Mouse (Mus musculus): ENCODE results near the gene Dync1h1. TPM values are rescaled to one million over a fixed set of nuclear protein-coding genes. Genes with fewer than 3 reads are reported as not detected.
"Not testable (repeated sequence)": the region's sequence is repeated elsewhere in the genome, so short reads cannot be mapped to it uniquely, and the experiment has no call there.

The Dync1h1 gene
- total RNA-seq, 2 experiments from 2014 or later = 102 to 121 TPM

- DNase-seq (ENCODE audit: low spot score in 2 of 2) = no peak
Observed at GRCm38 (mm10) chr12:110606161-110606560, 4.9 kb downstream of the Dync1h1 start.

- no peak for DNase-seq (ENCODE audit: low spot score in 2 of 2)
Observed at GRCm38 (mm10) chr12:110606676-110607075, 5.4 kb downstream of the Dync1h1 start.

DNA sequence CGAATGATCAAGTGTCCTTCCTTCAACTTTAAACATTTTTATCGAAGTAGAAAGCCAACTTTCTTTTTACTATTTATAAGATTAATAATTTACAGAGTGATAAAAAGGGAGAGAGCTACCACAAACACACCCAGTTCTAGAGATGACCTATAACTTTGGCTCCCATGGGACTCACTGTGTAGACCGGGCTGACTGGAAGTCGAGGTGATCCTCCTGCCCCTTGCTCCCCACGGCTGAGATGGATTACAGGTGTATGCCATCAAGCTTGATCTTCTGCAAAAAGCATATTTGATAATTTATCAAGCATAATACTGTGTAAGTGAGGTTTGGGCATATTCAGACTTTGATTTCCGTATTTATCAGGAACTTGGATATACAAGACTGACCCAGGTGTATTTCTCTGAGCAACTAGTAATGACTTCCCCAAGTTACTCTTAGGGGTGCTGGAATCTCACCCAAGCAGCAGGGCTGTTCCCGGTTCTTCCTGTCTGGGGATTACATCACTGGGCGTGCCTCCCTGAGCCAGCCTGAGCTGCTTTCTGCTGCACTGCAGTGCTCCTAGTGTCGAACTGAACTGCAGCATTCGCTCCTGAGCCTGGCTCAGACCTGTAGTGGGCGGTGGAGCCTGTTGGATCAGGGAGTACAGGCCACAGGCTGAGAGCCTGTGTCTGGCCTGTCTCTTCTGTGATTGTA is 7.4 kb downstream of the Dync1h1 start:
- peak; percentile 33 to 64 for DNase-seq (ENCODE audit: low spot score in 2 of 2)

DNA sequence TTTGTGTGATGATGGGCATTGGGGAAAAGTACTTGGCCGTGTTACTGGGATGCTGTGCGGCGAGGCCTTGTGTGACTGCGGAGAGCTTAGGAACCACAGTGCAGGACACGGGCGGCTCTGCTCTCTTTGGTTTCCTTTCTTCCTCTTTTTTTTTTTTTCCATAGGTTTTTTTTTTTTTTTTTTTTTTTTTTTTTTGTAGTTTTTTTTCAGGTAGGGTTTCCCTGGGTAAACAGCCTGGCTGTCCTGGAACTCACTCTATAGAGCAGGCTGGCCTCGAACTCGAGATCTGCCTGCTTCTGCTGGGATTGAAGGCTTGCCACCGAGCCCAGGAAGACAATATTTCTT is 7.9 kb downstream of the Dync1h1 start:
- DNase-seq (ENCODE audit: low spot score in 2 of 2) = no peak

DNA sequence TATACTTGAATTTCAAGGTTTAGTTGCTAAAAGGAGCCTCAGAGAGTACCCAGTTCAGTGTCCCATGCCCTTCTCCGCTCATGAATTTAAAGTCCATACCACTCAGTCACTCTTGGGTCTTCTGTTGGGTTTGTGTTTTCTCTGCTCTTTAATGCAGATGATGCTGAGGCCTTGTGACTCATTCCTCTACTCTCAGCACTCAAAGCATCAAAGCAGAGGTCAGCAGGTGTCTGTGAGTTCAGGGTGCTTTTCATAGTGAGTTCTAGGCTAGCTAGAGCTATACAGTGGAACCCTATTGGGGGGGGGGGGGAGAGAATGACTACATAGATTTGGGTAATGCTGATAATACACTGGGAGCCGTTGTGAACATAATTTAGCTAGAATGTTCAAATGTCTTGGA is 9.5 kb downstream of the Dync1h1 start:
- no peak for DNase-seq (ENCODE audit: low spot score in 2 of 2)

GRCm38 (mm10) chr12:110630056-110630455 is 28.8 kb downstream of the Dync1h1 start:
- no peak for DNase-seq (ENCODE audit: low spot score in 2 of 2)

DNA sequence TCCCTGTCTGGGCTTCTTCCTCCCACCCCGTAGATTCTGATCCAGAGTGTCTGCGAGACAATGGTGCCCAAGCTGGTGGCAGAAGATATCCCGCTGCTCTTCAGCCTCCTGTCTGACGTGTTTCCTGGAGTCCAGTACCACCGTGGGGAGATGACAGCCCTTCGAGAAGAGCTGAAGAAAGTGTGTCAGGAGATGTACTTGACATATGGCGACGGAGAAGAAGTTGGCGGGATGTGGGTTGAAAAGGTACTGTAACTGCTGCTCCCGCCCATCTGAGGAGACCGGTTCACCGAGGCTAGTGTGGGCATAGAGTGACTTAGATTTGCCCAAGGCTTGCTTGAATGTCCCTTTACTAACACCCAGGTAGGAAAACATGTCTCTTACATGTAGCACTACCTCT is 35.0 kb downstream of the Dync1h1 start:
- DNase-seq (ENCODE audit: low spot score in 2 of 2) = no peak

DNA sequence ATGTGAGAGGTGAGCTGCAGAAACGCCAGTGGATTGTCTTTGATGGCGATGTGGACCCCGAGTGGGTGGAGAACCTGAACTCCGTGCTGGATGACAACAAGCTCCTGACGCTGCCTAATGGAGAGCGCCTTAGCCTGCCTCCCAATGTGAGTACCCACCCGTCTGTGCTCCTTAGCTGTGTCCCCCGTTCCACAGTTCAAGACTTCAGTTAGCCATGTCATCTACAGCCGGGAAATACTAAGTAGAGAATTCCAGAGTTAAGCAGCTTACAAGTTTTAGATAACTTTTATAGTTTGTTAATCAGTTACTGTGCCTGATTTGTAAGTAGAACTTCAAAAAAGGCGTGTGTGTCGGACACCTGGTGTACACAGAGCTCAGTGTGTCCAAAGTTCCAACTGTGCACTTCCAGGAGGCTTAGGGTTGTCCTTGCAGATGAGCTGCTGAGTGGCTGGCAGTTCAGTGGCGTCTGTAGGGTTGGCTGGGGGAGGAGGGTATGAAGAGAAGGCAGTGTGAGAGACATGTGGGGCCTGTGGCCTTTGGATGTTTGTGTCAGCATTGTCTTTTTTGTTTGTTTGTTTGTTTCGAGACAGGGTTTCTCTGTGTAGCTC is 36.4 kb downstream of the Dync1h1 start:
- DNase-seq (ENCODE audit: low spot score in 2 of 2) = no peak

DNA sequence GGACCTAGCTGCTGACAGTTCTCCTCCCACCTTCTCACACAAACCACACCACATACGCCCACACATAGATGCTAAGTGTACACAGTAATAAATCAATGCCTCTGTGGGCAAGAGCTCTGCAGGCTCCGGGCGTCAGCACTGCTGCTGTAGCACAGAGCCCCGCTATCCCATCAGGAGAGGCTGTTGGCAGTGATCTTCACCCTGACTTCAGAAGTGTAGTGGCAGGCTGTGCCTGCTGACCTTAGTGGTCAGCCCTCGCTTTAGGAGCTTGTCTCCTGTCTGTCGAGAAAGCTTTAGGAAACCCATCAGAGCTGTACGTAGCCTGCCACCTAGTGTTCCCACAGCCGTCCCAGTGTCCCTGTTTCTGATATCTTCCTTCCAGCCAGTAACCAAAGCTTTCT is 49.0 kb downstream of the Dync1h1 start:
- no peak for DNase-seq (ENCODE audit: low spot score in 2 of 2)

DNA sequence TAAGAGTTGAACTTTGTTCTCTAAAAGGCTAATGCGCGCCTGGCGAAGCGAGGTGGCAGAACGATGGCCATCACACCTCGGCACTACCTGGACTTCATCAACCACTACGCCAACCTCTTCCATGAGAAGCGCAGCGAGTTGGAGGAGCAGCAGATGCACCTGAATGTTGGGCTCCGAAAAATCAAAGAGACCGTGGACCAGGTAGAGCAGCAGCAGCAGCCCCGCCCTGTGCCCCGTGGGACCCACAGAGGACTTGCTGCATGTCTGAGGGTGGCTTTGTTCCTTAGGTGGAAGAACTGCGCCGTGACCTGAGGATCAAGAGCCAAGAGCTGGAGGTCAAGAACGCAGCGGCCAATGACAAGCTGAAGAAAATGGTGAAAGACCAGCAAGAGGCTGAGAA is 50.2 kb downstream of the Dync1h1 start:
- DNase-seq (ENCODE audit: low spot score in 2 of 2) = no peak

- no peak for DNase-seq (ENCODE audit: low spot score in 2 of 2)
Observed at GRCm38 (mm10) chr12:110661746-110662145, 60.5 kb downstream of the Dync1h1 start.

DNA sequence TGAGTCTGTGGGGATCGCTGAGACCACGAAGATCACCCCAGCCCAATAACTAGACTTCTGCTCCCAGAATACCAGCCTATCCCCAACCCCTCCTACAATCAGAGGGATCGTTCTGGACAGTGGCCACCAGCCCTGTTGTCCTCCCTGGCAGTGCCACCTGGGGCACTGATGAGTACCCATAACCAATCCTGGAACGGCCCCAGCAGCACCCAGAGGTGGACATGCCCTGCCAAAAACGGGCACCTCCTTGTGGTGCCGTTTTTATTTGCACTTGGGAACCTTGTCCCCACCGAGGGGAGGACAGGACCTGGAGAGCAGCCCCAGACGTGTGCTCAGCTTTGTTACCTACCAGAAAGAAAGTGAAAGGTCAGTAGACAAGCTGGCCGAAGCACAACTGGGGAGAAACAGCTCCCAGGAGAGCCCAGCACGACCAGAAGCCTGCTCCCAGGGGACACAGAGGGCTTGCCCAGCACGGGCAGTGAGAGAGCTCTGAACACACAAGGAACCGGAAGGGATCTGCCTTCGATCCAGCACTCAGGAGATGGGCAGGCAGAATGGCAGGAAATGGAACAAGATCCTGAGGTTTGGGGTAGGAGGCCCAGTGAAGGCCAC is 66.3 kb downstream of the Dync1h1 start:
- no peak for DNase-seq (ENCODE audit: low spot score in 2 of 2)

DNA sequence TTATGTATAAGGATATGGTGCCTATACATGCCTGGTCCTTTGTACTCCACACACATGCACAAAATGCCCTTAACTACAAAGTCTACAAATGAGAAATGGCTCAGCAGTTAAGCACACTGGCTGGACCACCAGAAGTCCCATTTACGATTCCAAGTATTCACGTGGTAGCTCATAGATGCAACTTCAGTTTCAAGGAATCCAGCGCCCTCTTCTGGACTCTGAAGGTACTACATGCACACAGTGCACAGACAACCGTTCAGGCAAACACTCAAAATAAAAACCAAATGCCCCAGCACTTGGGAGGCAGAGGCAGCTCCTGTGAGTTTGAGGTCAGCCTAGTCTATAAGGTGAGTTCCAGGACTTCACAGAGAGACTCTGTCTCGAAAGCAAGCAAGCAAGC is 73.0 kb downstream of the Dync1h1 start:
- no peak for DNase-seq (ENCODE audit: low spot score in 2 of 2)

DNA sequence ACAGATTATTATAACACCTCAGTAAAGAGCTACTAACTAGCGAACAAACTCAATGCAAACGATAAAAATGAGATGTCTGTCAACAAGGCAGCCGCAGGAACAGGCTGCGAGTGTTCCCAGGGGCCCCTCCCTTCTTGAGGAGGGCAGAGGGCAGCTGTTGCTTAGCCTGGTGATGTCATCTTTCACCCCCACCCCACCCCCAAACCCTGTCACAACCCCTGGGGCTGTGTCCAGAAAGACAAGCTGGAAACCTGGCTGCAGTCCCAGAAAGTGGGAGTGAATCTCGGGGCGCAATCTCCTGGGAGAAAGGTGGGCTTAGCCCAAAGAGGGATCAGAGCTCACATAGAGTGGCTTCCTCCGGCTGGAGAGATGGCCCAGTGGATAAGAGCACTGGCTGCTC is 79.9 kb downstream of the Dync1h1 start:
- DNase-seq (ENCODE audit: low spot score in 2 of 2) = no peak

DNA sequence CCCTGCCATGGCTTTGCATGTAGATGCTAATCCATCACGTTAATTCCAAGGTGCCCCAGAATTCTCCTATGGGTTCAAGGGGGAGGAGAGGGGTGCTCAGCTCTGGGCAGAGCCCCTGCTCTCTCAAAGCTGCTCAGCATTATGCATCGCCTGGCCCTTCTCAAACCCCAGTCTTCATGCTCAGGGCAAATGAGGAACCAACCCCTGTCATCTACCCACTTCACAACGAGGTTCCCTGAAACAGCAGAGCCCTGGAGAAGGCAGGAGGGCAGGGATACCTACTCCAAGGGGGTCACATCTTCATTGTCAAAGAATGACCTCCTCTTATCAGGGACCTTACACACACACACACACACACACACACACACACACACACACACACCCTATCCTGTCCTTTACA is 80.6 kb downstream of the Dync1h1 start:
- no peak for DNase-seq (ENCODE audit: low spot score in 2 of 2)

GRCm38 (mm10) chr12:110682561-110683299 is 81.5 kb downstream of the Dync1h1 start, which contains the start of gene 1700001K19Rik:
Gene 1700001K19Rik (minus strand): TSS chr12:110682619.
- no peak for DNase-seq (ENCODE audit: low spot score in 2 of 2)

DNA sequence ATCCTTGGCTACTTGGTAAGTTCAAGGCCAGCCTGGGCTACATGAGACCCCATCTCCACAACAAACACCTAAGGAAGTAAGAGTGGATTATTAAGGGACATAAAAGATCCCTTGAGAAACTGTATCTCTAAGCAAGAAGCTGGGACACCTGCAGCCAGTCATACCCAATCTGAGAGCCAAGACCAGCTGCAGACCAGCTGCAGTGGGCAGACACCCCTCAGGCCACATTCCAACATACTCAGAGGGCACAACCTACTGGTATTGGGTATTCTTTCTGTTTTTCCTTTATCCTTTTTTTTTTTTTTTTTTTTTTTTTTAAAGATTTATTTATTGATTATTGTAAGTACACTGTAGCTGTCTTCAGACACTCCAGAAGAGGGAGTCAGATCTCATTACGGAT is 82.3 kb downstream of the Dync1h1 start:
- no peak for DNase-seq (ENCODE audit: low spot score in 2 of 2)

- no peak for DNase-seq (ENCODE audit: low spot score in 2 of 2)
Observed at GRCm38 (mm10) chr12:110687894-110688734, 86.9 kb downstream of the Dync1h1 start.

DNA sequence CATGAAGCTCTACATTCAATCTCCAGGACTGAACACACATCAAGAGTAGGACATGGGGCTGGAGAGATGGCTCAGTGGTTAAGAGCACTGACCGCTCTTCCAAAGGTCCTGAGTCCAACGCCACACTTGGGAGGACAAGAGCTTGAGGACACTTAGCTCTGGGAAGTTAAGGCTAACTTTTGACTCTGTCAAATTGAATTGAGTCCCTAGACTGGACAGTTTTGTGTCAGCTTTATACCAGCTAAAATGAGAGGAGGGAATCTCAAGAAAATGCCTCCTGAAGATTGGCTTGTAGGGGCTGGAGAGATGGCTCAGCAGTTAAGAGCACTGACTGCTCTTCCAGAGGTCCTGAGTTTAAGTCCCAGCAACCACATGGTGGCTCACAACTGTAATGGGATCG is 87.7 kb downstream of the Dync1h1 start:
- not testable (repeated sequence) for DNase-seq (ENCODE audit: low spot score in 2 of 2)

- no peak for DNase-seq (ENCODE audit: low spot score in 2 of 2)
Observed at GRCm38 (mm10) chr12:110689919-110690643, 88.8 kb downstream of the Dync1h1 start.

All from gastrocnemius, postnatal 4 days (tissue).